Mouse (Mus musculus): ENCODE results near the gene Aqp9.

Gene Aqp9

DNA sequence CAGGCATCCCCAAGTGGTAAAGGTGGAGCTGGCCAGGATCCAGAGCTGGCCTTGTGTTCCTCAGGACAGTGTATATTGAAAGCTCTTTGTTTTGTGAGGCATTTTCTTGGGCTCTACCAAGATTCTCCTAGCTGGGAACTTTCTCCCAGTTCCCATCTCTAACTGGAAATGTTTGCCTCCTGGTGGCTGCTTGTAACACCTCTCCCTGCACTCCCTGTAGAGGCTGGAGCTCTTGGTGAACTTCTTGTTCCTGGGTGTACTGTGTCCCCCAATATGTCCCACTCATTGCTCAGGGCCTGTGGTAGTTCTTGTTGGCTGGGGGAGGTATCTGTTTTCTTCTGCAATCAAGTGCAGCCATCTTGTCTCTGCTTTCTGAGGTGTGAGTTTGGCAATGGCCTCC, 104.9 kb downstream of the Aqp9 start:
- no peak for DNase-seq

GRCm38 (mm10) chr9:71062976-71063375, 105.5 kb downstream of the Aqp9 start:
- DNase-seq, result no peak

GRCm38 (mm10) chr9:71062301-71062700, 106.2 kb downstream of the Aqp9 start:
- DNase-seq, result peak; percentile 65
